Mouse (Mus musculus): ENCODE data around the gene Omp.

Gene Omp

DNA sequence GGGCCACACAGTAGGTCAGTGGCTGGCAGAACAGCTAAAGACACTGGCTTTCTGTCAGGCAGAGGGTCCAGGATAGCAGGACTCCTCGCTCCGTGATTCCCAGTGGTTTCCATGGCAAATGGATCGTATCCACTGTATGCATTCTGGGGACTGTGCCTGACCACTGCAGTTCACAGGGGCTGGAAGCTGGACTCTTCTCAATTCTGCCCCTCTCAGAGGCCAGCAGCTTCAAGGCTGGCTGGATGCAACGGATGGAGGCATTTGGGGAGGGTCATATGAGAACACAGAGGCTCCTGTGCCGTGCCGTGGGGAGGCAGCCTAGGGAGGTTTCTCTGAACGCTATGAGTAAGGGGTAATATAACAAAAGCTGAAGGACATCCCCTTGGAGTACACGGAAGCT lies 3.1 kb downstream of the Omp start:
- no peak for DNase-seq (ENCODE audit: low spot score)

GRCm38 (mm10) chr7:98141206-98141605 lies 4.1 kb downstream of the Omp start:
- no peak for DNase-seq (ENCODE audit: low spot score)

GRCm38 (mm10) chr7:98140597-98140996 lies 4.7 kb downstream of the Omp start:
- DNase-seq (ENCODE audit: low spot score), result no peak

- DNase-seq (ENCODE audit: low spot score), result no peak
These were observed 6.1 kb downstream of the Omp start for GRCm38 (mm10) chr7:98139216-98139615.

DNA sequence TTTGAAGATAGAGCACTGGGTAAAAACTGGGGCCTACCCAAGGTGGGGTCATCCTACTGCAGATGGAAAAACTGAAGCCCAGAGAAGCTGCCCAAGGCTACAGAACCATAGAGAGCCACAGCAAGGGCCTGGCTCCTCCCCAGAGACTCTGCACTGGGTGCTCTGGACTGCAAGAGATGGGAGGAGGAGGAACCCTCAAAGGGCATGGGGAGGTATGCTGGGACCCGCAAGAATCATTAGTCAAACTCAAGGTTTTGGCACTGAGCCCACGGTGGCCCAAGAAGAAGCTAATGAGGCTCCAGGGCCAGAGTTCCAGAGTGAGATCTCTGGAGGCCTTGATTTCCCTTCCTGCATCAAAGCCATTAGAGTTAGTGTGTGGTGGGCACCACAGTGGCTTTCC lies 7.3 kb downstream of the Omp start:
- DNase-seq (ENCODE audit: low spot score), result no peak

- no peak for DNase-seq (ENCODE audit: low spot score)
These were observed 7.7 kb downstream of the Omp start for GRCm38 (mm10) chr7:98137583-98137982.

DNA sequence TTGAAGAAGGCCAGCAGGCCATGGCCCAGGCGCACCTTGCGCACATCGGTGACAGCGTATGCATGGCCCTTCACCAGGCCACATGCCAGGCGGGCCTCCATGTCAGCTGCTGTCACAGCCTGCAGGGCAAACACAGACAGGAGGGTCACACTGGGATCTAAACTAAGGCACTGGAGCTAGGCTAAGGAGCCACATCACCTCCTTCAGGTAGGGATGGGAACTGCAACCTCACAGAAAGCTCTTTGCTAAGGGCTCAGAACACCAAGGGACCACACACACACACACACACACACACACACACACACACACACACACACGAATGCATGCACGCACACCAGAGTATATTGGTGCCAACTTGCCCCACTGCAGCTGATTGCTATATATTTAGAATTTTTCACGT lies 13.6 kb downstream of the Omp start:
- no peak for DNase-seq (ENCODE audit: low spot score)

- no peak for DNase-seq (ENCODE audit: low spot score)
These were observed 19.8 kb downstream of the Omp start for GRCm38 (mm10) chr7:98125473-98125872.

DNA sequence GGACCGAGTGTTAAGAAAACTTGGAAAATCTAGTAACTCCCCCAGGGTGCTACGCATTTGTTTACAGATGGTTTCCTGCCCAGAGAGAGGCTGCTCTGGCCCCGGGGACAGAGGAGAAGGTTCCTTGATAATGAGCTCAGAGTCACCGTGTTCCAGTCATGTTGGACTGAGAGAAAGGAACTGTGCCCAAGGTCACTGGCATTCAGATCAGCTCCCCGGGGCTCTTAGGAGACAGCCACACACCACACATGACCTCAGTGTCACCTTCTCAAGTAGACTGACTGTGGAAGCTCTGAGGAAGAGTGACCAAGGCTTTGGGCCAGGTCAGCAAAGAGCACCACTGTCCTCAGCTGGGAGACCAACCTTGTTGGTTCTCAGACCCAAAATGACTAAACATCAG lies 20.6 kb downstream of the Omp start:
- DNase-seq (ENCODE audit: low spot score), result no peak

GRCm38 (mm10) chr7:98121673-98122072 lies 23.6 kb downstream of the Omp start:
- DNase-seq (ENCODE audit: low spot score), result no peak

- no peak for DNase-seq (ENCODE audit: low spot score)
These were observed 24.1 kb downstream of the Omp start for GRCm38 (mm10) chr7:98121241-98121640.

- DNase-seq (ENCODE audit: low spot score), result peak; percentile 61
These were observed 25.0 kb downstream of the Omp start for GRCm38 (mm10) chr7:98120325-98120724.

DNA sequence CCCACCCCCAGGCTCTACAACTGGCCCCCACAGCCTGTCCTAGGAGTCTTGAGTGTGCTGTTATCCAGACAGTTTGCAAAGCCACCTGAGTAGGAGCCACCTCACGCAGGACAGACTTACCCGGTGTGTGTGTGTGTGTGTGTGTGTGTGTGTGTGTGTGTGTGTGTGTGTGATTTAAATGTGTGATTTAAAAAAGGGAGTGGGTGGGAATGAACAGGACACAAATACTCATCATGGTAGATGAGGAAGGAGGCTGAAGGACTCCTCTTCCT lies 25.4 kb downstream of the Omp start:
- no peak for DNase-seq (ENCODE audit: low spot score)

DNA sequence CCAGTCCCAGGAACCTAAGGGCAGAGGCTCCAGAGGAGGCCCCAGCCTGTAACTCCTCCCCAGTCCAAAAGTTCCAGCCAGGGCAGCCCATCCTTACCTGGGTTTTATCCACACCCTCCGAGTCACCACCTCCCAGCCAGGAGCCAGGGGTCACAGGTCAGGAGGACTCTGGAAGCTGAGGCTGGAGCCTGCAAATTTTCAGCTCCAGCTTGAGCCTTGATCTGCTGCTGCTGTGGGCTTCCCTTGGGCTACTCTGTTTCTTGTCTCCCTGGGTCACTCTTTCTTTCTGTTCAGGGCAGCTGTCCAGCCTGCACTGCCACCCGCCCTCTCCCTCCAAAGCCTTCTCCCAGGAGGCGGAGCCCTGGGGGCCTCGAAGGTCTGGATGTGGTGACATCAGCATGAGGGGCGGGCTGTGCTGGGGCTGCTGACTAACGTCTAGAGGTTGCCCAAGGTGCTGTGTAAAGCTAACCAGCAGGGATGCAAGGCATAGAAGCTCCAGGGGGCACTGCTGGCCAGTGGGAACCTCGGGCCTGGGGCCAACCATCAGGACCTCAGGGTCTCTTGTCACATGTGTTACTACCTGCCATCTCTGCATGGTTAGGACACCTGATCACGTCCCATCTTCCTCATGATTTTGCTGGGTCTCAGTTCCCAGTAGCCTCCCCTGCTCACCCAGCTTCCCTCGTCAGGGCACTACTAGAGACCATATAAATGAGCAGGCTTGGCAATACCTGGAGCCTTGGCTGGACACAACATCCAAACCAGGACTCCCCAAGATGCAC lies 25.9 kb downstream of the Omp start, which contains the start of gene Myo7a:
Gene Myo7a (minus strand): TSS at position 346 of the 782 bp plus-strand sequence.
- no peak for DNase-seq (ENCODE audit: low spot score)

DNA sequence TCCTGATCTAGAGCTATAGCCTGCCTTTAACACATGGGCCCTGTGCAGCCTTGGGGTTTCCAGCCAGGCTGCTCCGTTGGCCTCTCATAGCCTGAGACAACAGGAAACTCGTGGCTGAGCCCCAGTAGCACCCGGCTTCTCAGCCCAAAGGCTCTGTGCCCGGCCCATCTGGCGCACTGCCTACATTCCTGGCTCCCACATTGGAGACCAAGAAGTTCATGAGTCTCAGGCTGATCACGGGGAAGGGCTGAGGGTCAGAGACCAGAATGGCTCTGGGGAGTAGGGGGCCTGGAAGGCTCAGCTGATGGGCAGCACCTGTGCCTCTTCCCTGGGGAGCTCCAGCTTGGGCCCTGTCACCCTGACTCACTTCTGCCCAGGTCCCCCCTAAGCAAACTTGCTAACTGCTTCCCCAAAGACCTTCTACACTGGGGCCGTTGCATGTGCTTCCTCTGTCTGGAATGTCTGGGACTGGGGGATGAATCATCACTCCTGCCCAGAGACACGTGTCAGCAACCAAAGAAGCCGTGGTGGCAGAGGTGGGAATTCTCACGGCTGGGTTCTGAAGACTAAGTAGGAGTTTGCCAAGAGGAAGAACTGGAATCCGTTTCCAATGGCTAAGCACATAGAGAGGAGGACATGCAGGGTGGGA lies 28.2 kb downstream of the Omp start:
- peak; percentile 63 for DNase-seq (ENCODE audit: low spot score)

DNA sequence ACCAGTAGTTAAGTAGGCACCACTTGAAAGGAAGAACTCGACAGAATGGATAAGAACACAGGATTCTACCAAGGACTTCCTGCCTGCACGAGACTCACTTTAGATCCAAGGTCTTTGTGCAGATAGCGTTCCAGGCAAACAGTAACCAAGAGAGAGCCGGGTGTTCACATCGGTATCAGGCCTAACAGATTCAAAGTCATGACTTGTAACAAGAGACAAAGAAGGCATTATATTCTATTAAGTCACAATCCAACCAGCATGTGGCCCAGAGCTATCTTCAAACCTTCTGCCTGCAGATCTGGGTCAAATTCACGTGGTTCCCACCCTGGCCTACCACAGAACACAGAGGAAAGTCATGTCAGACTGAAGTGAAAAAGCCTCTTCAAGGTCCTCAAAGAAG lies 30.6 kb downstream of the Omp start:
- DNase-seq (ENCODE audit: low spot score), result no peak

DNA sequence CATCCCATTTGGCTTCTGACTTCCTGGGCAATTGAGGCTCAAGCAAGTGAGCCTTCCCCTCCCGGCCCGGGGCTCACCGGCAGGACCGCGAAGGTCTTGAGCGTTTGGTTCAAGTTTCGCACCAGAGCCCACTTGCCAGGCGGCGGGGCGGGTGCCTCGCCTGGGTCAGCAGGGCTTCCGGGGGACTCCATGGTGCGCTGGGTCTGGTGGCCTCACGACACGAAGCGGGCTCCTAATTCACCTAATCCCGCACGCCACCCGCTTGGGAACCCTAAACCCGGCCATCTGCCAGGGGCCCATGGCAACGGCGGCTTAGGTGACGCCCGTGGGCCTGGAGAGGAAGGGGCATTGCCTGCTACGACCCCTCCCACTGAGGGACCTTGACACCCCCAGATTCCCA lies 34.1 kb downstream of the Omp start:
- no peak for DNase-seq (ENCODE audit: low spot score)

GRCm38 (mm10) chr7:98109771-98110170 lies 35.5 kb downstream of the Omp start:
- DNase-seq (ENCODE audit: low spot score), result no peak

- DNase-seq (ENCODE audit: low spot score), result no peak
These were observed 36.5 kb downstream of the Omp start for GRCm38 (mm10) chr7:98108636-98109430.

DNA sequence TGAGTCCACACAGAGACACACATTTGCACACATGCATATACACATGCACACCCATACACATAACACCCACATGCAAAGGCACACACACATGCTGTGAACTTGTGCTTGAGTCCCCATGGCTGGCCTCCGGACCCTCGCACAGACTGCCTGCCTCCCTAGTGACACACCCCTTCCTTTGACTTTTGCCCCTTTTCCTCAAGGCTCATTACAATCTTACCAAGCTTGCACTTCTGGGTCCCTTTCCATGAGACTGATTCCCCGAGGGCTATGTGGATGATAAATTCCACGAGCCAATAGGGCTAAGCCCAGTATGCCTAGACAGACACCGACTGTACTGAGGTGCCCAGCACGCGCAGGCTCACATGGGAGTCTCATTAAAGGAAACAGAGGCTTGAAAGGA lies 39.0 kb downstream of the Omp start:
- DNase-seq (ENCODE audit: low spot score), result no peak

DNA sequence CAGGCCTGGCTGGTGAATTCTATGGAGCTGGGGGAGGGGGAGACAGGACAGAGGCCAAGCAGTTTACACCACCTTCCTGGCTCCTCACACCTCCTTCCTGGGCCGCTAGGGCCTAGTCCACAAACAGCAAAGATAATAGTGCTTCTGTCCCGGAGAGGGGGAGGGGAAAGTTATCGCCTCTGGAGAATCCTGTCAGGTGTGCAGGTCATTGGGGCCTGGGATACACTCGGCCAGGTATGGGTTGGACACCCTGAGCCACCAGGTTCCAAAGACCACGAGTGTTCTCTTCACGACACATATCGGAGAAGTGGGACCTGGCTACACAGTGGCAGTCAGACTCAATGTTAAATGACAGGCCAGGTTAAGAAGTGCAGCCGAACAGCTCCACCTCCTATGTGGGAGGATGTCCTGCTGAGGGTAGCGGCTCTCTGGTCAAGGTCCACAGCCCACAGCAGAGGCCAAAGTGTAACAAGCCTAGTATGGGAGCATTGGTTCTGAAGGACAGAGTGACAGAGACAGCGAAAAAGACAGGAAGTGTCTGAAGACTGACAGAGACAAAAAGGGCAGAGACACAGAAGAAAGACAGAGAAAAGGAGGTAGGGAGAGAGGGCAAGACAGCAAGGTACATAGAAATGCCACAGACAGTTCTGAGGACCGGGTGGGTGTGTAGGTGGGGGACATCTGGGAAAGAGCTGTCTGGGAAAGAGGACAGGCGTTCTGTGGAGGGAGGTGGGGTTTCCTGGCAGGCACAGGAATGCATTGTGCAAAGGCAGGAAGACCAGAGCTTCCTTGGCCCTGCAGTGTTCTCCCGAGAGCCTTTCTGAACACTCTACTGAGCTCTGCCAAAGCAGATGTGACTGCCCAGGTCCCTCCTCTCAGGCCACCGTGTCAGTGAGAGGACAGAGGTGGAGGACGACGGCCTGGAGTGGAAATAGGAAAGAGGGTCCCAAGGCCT lies 40.5 kb downstream of the Omp start:
- no peak for DNase-seq (ENCODE audit: low spot score)

GRCm38 (mm10) chr7:98103942-98104292 lies 41.4 kb downstream of the Omp start:
- no peak for DNase-seq (ENCODE audit: low spot score)

Data from ovary, postnatal 14 days (tissue).